14 mouse cellular contexts compared by ENCODE assay signal in the genomic region with DNA sequence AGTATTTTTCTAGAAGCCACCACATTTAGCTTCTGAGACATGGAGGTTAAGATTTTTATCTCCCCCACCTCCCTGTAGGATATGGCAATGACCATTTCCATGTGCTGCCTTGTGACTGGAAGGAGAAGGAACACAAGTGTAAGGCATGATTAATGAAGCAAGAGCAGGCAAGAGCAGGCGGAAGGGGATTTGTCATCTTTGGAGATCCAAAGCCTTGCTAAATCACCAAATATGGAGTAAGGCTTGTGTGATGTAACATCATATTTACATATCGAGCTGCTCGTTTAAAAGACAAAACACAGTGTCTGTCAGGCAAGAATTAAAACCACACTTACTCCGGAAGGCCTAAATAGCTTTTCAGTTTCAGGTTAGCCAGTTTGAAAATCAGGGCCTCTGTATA. TPM values are rescaled to one million over a fixed set of nuclear protein-coding genes. Genes with fewer than 3 reads are reported as not detected.
DNase-seq lines count a peak whose midpoint lies in the region; ATAC-seq lines count a peak whose summit lies in the region.
"Had no signal": no experiment of that assay in that cellular context is flagged by ENCODE, and none has a peak within 500 bp of the region (broad histone marks: within the 10 kb centered on the region; RNA-seq: fewer than 3 reads in every experiment).

No protein-coding gene starts in this region.

- peaks cover 47% of the 10 kb centered on the region for H3K36me3 ChIP-seq in intestine, embryonic 14.5 days (ENCODE audit: control insufficient read depth, insufficient read depth, low read length)
- peaks cover 49% of the 10 kb centered on the region for H3K36me3 ChIP-seq in neural tube, embryonic 13.5 days
- no peaks in the 10 kb centered on the region for H3K36me3 ChIP-seq in kidney, embryonic 15.5 days

- no peak overlapping the region for H3K9ac ChIP-seq in intestine, embryonic 14.5 days (ENCODE audit: low read length)
- peak overlapping the region; percentile 67 for H3K9ac ChIP-seq in neural tube, embryonic 13.5 days
- H3K9ac ChIP-seq in kidney, embryonic 15.5 days: no peak overlapping the region
- H3K9ac ChIP-seq: lung, embryonic 14.5 days had no signal

- no peak overlapping the region for H3K4me3 ChIP-seq in intestine, embryonic 14.5 days (ENCODE audit: low read depth, low read length)
- peak overlapping the region; percentile 2; the same call in 1 of the 2 replicates for H3K4me3 ChIP-seq in neural tube, embryonic 13.5 days
- H3K4me3 ChIP-seq in kidney, embryonic 15.5 days (replicated peaks): no peak overlapping the region

- no peaks in the 10 kb centered on the region for H3K9me3 ChIP-seq in intestine, embryonic 14.5 days (ENCODE audit: control insufficient read depth, low read length)
- H3K9me3 ChIP-seq in neural tube, embryonic 13.5 days: no peaks in the 10 kb centered on the region
- H3K9me3 ChIP-seq in kidney, embryonic 15.5 days (replicated peaks): no peaks in the 10 kb centered on the region

- DNase-seq in frontal cortex, adult 2 months (ENCODE audit: extremely low spot score in 1 of 2, low spot score in 1 of 2): no peak
- DNase-seq in brain, adult 2 months (ENCODE audit: low read depth, low spot score): peak; percentile 72
- no peak for DNase-seq in intestine, embryonic 14.5 days (ENCODE audit: low spot score)
- DNase-seq in ovary, adult 18-20 months (ENCODE audit: low spot score): no peak
- DNase-seq in kidney, postnatal 10 days: no peak
- DNase-seq: B cell, adult 2 months; gastrocnemius, postnatal 25 days; heart, postnatal 10 days; kidney, postnatal 36 days; lung, embryonic 14.5 days; right cerebral cortex, postnatal 25 days had no signal

- peak overlapping the region; percentile 36; the same call in 1 of the 2 replicates for H3K27ac ChIP-seq in intestine, embryonic 14.5 days (ENCODE audit: low read depth)
- peak overlapping the region; percentile 73 for H3K27ac ChIP-seq in neural tube, embryonic 13.5 days (replicated peaks)
- H3K27ac ChIP-seq in kidney, embryonic 15.5 days: no peak overlapping the region

- 43% methylated on average over 4 of the region's 4 CpGs for WGBS in intestine, embryonic 14.5 days
- 71% methylated on average over 4 of the region's 4 CpGs for WGBS in neural tube, embryonic 13.5 days
- WGBS in kidney, embryonic 15.5 days: 48% methylated on average over 4 of the region's 4 CpGs

- peak; percentile 49 for ATAC-seq in frontal cortex, adult (ENCODE audit: low TSS enrichment)
- ATAC-seq in intestine, embryonic 14.5 days (replicated peaks; ENCODE audit: low FRiP score, low TSS enrichment, low read depth): no peak; the same call in 1 of the 2 replicates
- ATAC-seq in neural tube, embryonic 13.5 days (ENCODE audit: low read depth): no peak
- ATAC-seq in kidney, embryonic 15.5 days (replicated peaks; ENCODE audit: low FRiP score): no peak

- H3K4me2 ChIP-seq in intestine, embryonic 14.5 days (ENCODE audit: low read length): no peak overlapping the region
- peak overlapping the region; percentile 78 for H3K4me2 ChIP-seq in neural tube, embryonic 13.5 days
- H3K4me2 ChIP-seq in kidney, embryonic 15.5 days: no peak overlapping the region
- H3K4me2 ChIP-seq: lung, embryonic 14.5 days had no signal

- peaks cover 23% of the 10 kb centered on the region for H3K4me1 ChIP-seq in intestine, embryonic 14.5 days (replicated peaks; ENCODE audit: control insufficient read depth, insufficient read depth, low read length)
- peaks cover 95% of the 10 kb centered on the region for H3K4me1 ChIP-seq in neural tube, embryonic 13.5 days (replicated peaks)
- H3K4me1 ChIP-seq in kidney, embryonic 15.5 days: peaks cover 8% of the 10 kb centered on the region

- H3K27me3 ChIP-seq in intestine, embryonic 14.5 days (replicated peaks; ENCODE audit: control insufficient read depth, insufficient read depth, low read length): no peaks in the 10 kb centered on the region
- H3K27me3 ChIP-seq in neural tube, embryonic 13.5 days: no peaks in the 10 kb centered on the region
- peaks cover 89% of the 10 kb centered on the region for H3K27me3 ChIP-seq in kidney, embryonic 15.5 days

RNA-seq across cellular contexts. Expression of a gene that starts 9.2 kb away (rescaled TPM):
- polyA plus RNA-seq in frontal cortex, adult 2 months (2012; rRNA removed): 79.7 and 81.5 TPM in 2 replicates
- polyA plus RNA-seq in intestine, embryonic 14.5 days (2014; fragmentation: Nextera tagmentation; extraction: Ambion mirVana): 29.1 and 29.6 TPM in 2 replicates
- polyA plus RNA-seq in neural tube, embryonic 13.5 days (2015; fragmentation: Nextera tagmentation; extraction: Ambion mirVana): 125 and 131 TPM in 2 replicates
- 2.9 and 3.6 TPM in 2 replicates for polyA plus RNA-seq in kidney, embryonic 15.5 days (2015; fragmentation: Nextera tagmentation; extraction: Ambion mirVana)

RNA-seq across cellular contexts. Expression of a gene that starts 12.2 kb away (rescaled TPM):
- polyA plus RNA-seq in frontal cortex, adult 2 months (2012; rRNA removed): 1.2 and 1.8 TPM in 2 replicates
- polyA plus RNA-seq in intestine, embryonic 14.5 days (2014; fragmentation: Nextera tagmentation; extraction: Ambion mirVana): not detected in 2 replicates
- polyA plus RNA-seq in neural tube, embryonic 13.5 days (2015; fragmentation: Nextera tagmentation; extraction: Ambion mirVana): not detected in 2 replicates
- polyA plus RNA-seq in kidney, embryonic 15.5 days (2015; fragmentation: Nextera tagmentation; extraction: Ambion mirVana): not detected in 2 replicates
- polyA plus RNA-seq: lung, embryonic 14.5 days had no signal
